ENCODE assay signal across 9 mouse cellular contexts in the genomic region with DNA sequence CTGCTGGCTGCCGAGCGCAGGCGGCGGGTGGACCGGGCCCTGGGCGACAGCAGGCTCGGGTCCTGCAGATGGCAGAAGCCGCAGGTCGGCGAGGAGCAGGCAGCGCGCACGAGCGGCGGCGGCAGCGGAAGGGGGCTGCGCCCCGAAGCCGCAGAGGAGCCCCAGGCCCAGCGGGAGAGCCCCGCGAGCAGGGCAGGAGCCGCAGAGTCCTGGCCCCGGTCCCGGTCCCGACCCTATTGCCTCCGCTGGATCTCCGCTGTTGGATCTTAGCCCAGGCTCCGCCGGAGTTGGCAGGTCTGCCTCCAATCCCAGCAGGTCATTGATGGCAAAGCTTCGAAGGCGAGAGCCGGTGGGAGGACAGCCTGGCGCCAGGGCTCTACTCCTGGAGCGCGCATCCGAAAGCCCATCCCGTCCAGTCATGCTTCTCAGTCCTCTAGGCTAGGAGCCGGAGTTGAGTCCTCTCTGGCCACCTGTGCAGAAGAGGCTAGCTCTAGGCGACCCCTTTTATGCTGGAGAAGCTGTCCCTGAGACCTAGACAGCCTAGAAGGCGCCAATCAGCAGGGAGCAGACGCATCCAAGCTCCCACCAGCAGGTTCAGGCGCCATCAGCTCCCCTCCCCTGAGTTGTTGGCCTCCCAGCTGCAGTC. TPM values are rescaled to one million over a fixed set of nuclear protein-coding genes. Genes with fewer than 3 reads are reported as not detected.
DNase-seq lines count a peak whose midpoint lies in the region; ATAC-seq and TF ChIP-seq lines count a peak whose summit lies in the region.
"Had no signal": no experiment of that assay in that cellular context is flagged by ENCODE, and none has a peak within 500 bp of the region (broad histone marks: within the 10 kb centered on the region; RNA-seq: fewer than 3 reads in every experiment).

No protein-coding gene starts in this region.

- peak overlapping the region; percentile 33 for H3K4me3 ChIP-seq in intestine, embryonic 14.5 days (ENCODE audit: low read depth, low read length)
- H3K4me3 ChIP-seq in limb, embryonic 14.5 days (replicated peaks; ENCODE audit: low read length): peak overlapping the region; percentile 39

- H3K27ac ChIP-seq in intestine, embryonic 14.5 days (ENCODE audit: low read depth): no peak overlapping the region
- no peak overlapping the region for H3K27ac ChIP-seq in limb, embryonic 14.5 days (replicated peaks; ENCODE audit: low read depth, low read length)

- no peak for TF ChIP-seq POLR2A in limb, embryonic 14.5 days (IDR thresholded peaks at IDR 0.05; ENCODE audit: borderline replicate concordance, extremely low read depth, insufficient read depth, insufficient read length)

- H3K9me3 ChIP-seq in intestine, embryonic 14.5 days (ENCODE audit: control insufficient read depth, low read length): no peaks in the 10 kb centered on the region
- no peaks in the 10 kb centered on the region for H3K9me3 ChIP-seq in limb, embryonic 14.5 days (ENCODE audit: control insufficient read depth, low read length)

- peak overlapping the region; percentile 25; the same call in 1 of the 2 replicates for H3K9ac ChIP-seq in intestine, embryonic 14.5 days (ENCODE audit: low read length)
- 0 out of 2 replicates have a peak overlapping the region, but pooled peaks have one; percentile 17 for H3K9ac ChIP-seq in limb, embryonic 14.5 days (ENCODE audit: low read depth, low read length, severe bottlenecking)

- peak; percentile 36; the same call in 1 of the 2 replicates for ATAC-seq in intestine, embryonic 14.5 days (replicated peaks; ENCODE audit: low FRiP score, low TSS enrichment, low read depth)
- 0 out of 2 replicates have a peak, but pooled peaks have one; percentile 39 for ATAC-seq in limb, embryonic 14.5 days (ENCODE audit: low FRiP score, low read depth)

- no peaks in the 10 kb centered on the region for H3K4me1 ChIP-seq in intestine, embryonic 14.5 days (replicated peaks; ENCODE audit: control insufficient read depth, insufficient read depth, low read length)
- H3K4me1 ChIP-seq in limb, embryonic 14.5 days (ENCODE audit: control insufficient read depth, insufficient read depth, low read length): peaks cover 6% of the 10 kb centered on the region; the same call in 1 of the 2 replicates

- H3K27me3 ChIP-seq in intestine, embryonic 14.5 days (replicated peaks; ENCODE audit: control insufficient read depth, insufficient read depth, low read length): peaks cover 63% of the 10 kb centered on the region
- peaks cover 57% of the 10 kb centered on the region for H3K27me3 ChIP-seq in limb, embryonic 14.5 days (ENCODE audit: control insufficient read depth, insufficient read depth, low read length)

- peak overlapping the region; percentile 59 for H3K4me2 ChIP-seq in intestine, embryonic 14.5 days (ENCODE audit: low read length)
- peak overlapping the region; percentile 63 for H3K4me2 ChIP-seq in limb, embryonic 14.5 days (replicated peaks; ENCODE audit: low read depth, low read length, severe bottlenecking)

- no peaks in the 10 kb centered on the region for H3K36me3 ChIP-seq in intestine, embryonic 14.5 days (ENCODE audit: control insufficient read depth, insufficient read depth, low read length)
- no peaks in the 10 kb centered on the region for H3K36me3 ChIP-seq in limb, embryonic 14.5 days (ENCODE audit: control insufficient read depth, insufficient read depth, low read length)

- peak; percentile 41 for DNase-seq in ovary, postnatal 36 days (ENCODE audit: low spot score)
- DNase-seq in ovary, adult 18-20 months (ENCODE audit: low spot score): no peak
- peak; percentile 79 for DNase-seq in cerebellum, adult 8-10 months
- peak; percentile 39 to 46 for DNase-seq in frontal cortex, postnatal 14 days (ENCODE audit: low spot score in 2 of 2)
- peak; percentile 67 for DNase-seq in intestine, embryonic 14.5 days (ENCODE audit: low spot score)
- DNase-seq in limb, embryonic 14.5 days (ENCODE audit: low spot score): peak; percentile 16
- DNase-seq in right cerebral cortex, postnatal 14 days: peak; percentile 35
- no peak for DNase-seq in adipocyte (ENCODE audit: low spot score)

- under 1% methylated on average over 44 of the region's 44 CpGs for WGBS in intestine, embryonic 14.5 days
- WGBS in limb, embryonic 14.5 days: 1% methylated on average over 32 of the region's 44 CpGs

RNA-seq across cellular contexts. Expression of a gene that starts 0.5 kb away (rescaled TPM):
- polyA plus RNA-seq in intestine, embryonic 14.5 days (2014; fragmentation: Nextera tagmentation; extraction: Ambion mirVana): not detected in 2 replicates
- 0.01 and 0.03 TPM in 2 replicates for polyA plus RNA-seq in limb, embryonic 14.5 days (2012; rRNA removed)
- polyA plus RNA-seq in limb, embryonic 14.5 days (2014; fragmentation: Nextera tagmentation; extraction: Ambion mirVana): not detected in 2 replicates
- polyA plus RNA-seq: testis, adult 2 months had no signal

RNA-seq across cellular contexts. Expression of a gene that starts 20.4 kb away (rescaled TPM):
- 18.2 and 19.7 TPM in 2 replicates for polyA plus RNA-seq in intestine, embryonic 14.5 days (2014; fragmentation: Nextera tagmentation; extraction: Ambion mirVana)
- polyA plus RNA-seq in limb, embryonic 14.5 days (2012; rRNA removed): 5.5 and 7.4 TPM in 2 replicates
- polyA plus RNA-seq in limb, embryonic 14.5 days (2014; fragmentation: Nextera tagmentation; extraction: Ambion mirVana): 4.0 and 5.6 TPM in 2 replicates

Comparison
In these comparisons a context has a peak if more than half of its experiments do, and no peak if none do; other contexts are left out.
1. DNase-seq: peak in ovary, postnatal 36 days (single experiment), cerebellum, adult 8-10 months (single experiment), frontal cortex, postnatal 14 days (2 of 2), intestine, embryonic 14.5 days (single experiment), limb, embryonic 14.5 days (single experiment) and right cerebral cortex, postnatal 14 days (single experiment); none in ovary, adult 18-20 months (single experiment) and adipocyte (single experiment).